Mouse (Mus musculus) left cerebral cortex, postnatal 36 days (tissue): ENCODE data around the gene Olfr561. TPM values are rescaled to one million over a fixed set of nuclear protein-coding genes. Genes with fewer than 3 reads are reported as not detected.

Experiments
- DNase-seq, 2 experiments: peaks; one replicate each; pipeline ENCODE4 v3.0.0; 2021 to 2022; ENCODE audit warnings: low spot score in 2 of 2, mixed read lengths in 1 of 2
- intact Hi-C: fragments of 180-260 bp; cut with DNase I; formaldehyde crosslinking; loops from one replicate; pipeline ENCODE4 v1.15.1; 2025
- total RNA-seq, 2 experiments: library from RNA; stranded (reverse); gene quantifications; 2 replicates each; pipeline ENCODE4 v1.2.3; 2021

Gene Olfr561
- total RNA-seq: not detected

- intact Hi-C loops: no loop called here
- DNase-seq: no peak
Observed at GRCm38 (mm10) chr7:102770921-102771320, at the start of gene Olfr561. TSS of gene Olfr561 (plus strand) at chr7:102771221.

- intact Hi-C loops: no loop called here
- DNase-seq: no peak
Observed at GRCm38 (mm10) chr7:102727391-102727790, 43.6 kb upstream of the Olfr561 start, which contains the start of gene Olfr559. TSS of gene Olfr559 (minus strand) at chr7:102727491.

- intact Hi-C loops: no loop called here
- DNase-seq: no peak
Observed at GRCm38 (mm10) chr7:102733793-102734192, 37.2 kb upstream of the Olfr561 start.

GRCm38 (mm10) chr7:102737705-102738104 lies 33.3 kb upstream of the Olfr561 start:
- no peak for DNase-seq
- intact Hi-C loops: no loop called here

- intact Hi-C loops: no loop called here
- DNase-seq: no peak
Observed at GRCm38 (mm10) chr7:102752086-102752485, 18.9 kb upstream of the Olfr561 start.

GRCm38 (mm10) chr7:102759266-102759665 lies 11.8 kb upstream of the Olfr561 start, which contains the start of the genes Olfr560 and Olfr78:
TSS of gene Olfr560 (minus strand) at chr7:102759366.
TSS of gene Olfr78 (minus strand) at chr7:102759471.
- intact Hi-C loops: no loop called here
- no peak for DNase-seq

- no peak for DNase-seq
- intact Hi-C loops: no loop called here
Observed at GRCm38 (mm10) chr7:102803180-102803579, 32.2 kb downstream of the Olfr561 start, which contains the start of gene Olfr564. TSS of gene Olfr564 (plus strand) at chr7:102803480.

Other genes with a start within 250 kb of the Olfr561 start
- not detected for gene Olfr547, start 236.5 kb upstream of the Olfr561 start, total RNA-seq
- not detected for gene Olfr548-ps1, start 230.3 kb upstream of the Olfr561 start, total RNA-seq
- gene Olfr549, start 221.4 kb upstream of the Olfr561 start, total RNA-seq: not detected
- 1 to 10 TPM; 2.0 to 4.3 TPM for gene Trim21, start 205.7 kb upstream of the Olfr561 start, total RNA-seq
- gene Olfr550, start 199.8 kb upstream of the Olfr561 start, total RNA-seq: under 1 TPM; 0.42 to 0.50 TPM
- gene Olfr551, start 179.3 kb upstream of the Olfr561 start, total RNA-seq: not detected
- under 1 TPM in 1 of 2 experiments, not detected in 1; 0.27 TPM for gene Olfr552, start 173.5 kb upstream of the Olfr561 start, total RNA-seq
- not detected for gene Olfr553, start 153.0 kb upstream of the Olfr561 start, total RNA-seq
- not detected for gene Olfr554, start 132.8 kb upstream of the Olfr561 start, total RNA-seq
- not detected for gene Olfr555, start 112.4 kb upstream of the Olfr561 start, total RNA-seq
- gene Olfr556, start 106.3 kb upstream of the Olfr561 start, total RNA-seq: not detected
- 1 to 10 TPM; 5.5 to 6.7 TPM for gene Trim68, start 83.9 kb upstream of the Olfr561 start, total RNA-seq
- gene Olfr557, start 75.3 kb upstream of the Olfr561 start, total RNA-seq: under 1 TPM in 1 of 2 experiments, not detected in 1; 0.25 TPM
- under 1 TPM; 0.12 to 0.29 TPM for gene Olfr558, start 69.0 kb upstream of the Olfr561 start, total RNA-seq
- gene Olfr33, start 52.2 kb upstream of the Olfr561 start, total RNA-seq: not detected
- gene Olfr559, start 43.7 kb upstream of the Olfr561 start, total RNA-seq: not detected
- under 1 TPM; 0.27 to 0.54 TPM for gene Olfr560, start 11.9 kb upstream of the Olfr561 start, total RNA-seq
- gene Olfr78, start 11.8 kb upstream of the Olfr561 start, total RNA-seq: under 1 TPM; 0.72 to 0.77 TPM
- gene Olfr564, start 32.3 kb downstream of the Olfr561 start, total RNA-seq: not detected
- not detected for gene Olfr566, start 87.5 kb downstream of the Olfr561 start, total RNA-seq
- not detected for gene Olfr568, start 105.9 kb downstream of the Olfr561 start, total RNA-seq
- not detected for gene Olfr569, start 119.7 kb downstream of the Olfr561 start, total RNA-seq
- not detected for gene Olfr570, start 123.4 kb downstream of the Olfr561 start, total RNA-seq
- gene Olfr571, start 146.3 kb downstream of the Olfr561 start, total RNA-seq: not detected
- gene Olfr572, start 153.2 kb downstream of the Olfr561 start, total RNA-seq: not detected
- gene Olfr573-ps1, start 171.4 kb downstream of the Olfr561 start, total RNA-seq: not detected
- gene Olfr574, start 177.2 kb downstream of the Olfr561 start, total RNA-seq: not detected
- not detected for gene Olfr575, start 187.6 kb downstream of the Olfr561 start, total RNA-seq
- gene Olfr576, start 191.4 kb downstream of the Olfr561 start, total RNA-seq: not detected
- gene Olfr577, start 204.7 kb downstream of the Olfr561 start, total RNA-seq: not detected
- gene Olfr578, start 218.1 kb downstream of the Olfr561 start, total RNA-seq: not detected